Mouse (Mus musculus) hindbrain, postnatal 0 days (tissue): Measurements from ENCODE around the gene Pnkd. TPM values are rescaled to one million over a fixed set of nuclear protein-coding genes. Genes with fewer than 3 reads are reported as not detected.

ENCODE experiments used
- ATAC-seq: fragments of 200-750 bp; cut with Nextera tagmentation; 2 replicates; pipeline ENCODE4 v1.8.0; 2017; ENCODE audit warnings: mild to moderate bottlenecking, moderate TSS enrichment, moderate library complexity
- DNase-seq: peaks from one replicate; pipeline ENCODE4 v3.0.0-alpha.2; 2015; ENCODE audit warnings: low spot score
- H3K27ac ChIP-seq: fragments of 300-500 bp; sonication (generic); 2 replicates; pipeline ENCODE4 v1.5.1; 2014; ENCODE audit warnings: mild to moderate bottlenecking
- H3K27me3 ChIP-seq: fragments of 300-500 bp; sonication (generic); 2 replicates; pipeline ENCODE4 v1.6.1; 2014; ENCODE audit warnings: low read length, mixed read lengths; ENCODE audit not compliant: insufficient read depth
- H3K36me3 ChIP-seq: fragments of 300-500 bp; sonication (generic); 2 replicates; pipeline ENCODE4 v1.6.1; 2014; ENCODE audit warnings: low read length, mixed read lengths; ENCODE audit not compliant: insufficient read depth
- H3K4me1 ChIP-seq: fragments of 300-500 bp; sonication (generic); 2 replicates; pipeline ENCODE4 v1.6.1; 2014; ENCODE audit warnings: antibody characterized with exemption, low read length, mixed read lengths; ENCODE audit not compliant: insufficient read depth
- H3K4me2 ChIP-seq: fragments of 300-500 bp; sonication (generic); 2 replicates; pipeline ENCODE4 v1.6.1; 2014; ENCODE audit warnings: low read depth, mild to moderate bottlenecking, low read length, moderate library complexity, mixed read lengths
- H3K4me3 ChIP-seq: fragments of 300-500 bp; sonication (generic); 2 replicates; pipeline ENCODE4 v1.5.1; 2014; ENCODE audit warnings: low read length
- H3K9ac ChIP-seq: fragments of 300-500 bp; sonication (generic); replicated peaks from 2 replicates; pipeline ENCODE4 v1.6.1; 2014; ENCODE audit warnings: mild to moderate bottlenecking, low read length, moderate library complexity, mixed read lengths
- H3K9me3 ChIP-seq: fragments of 300-500 bp; sonication (generic); 2 replicates; pipeline ENCODE4 v1.6.1; 2016; ENCODE audit warnings: low read length, mixed read lengths
- CTCF ChIP-seq: IDR thresholded peaks from 2 replicates; pipeline ENCODE4 v1.5.1; 2016; ENCODE audit warnings: antibody characterized with exemption, control low read depth, low read depth
- WGBS: fragments of 180-500 bp; shearing (Covaris S2); extraction: QIAGEN DNeasy Blood & Tissue Kit; methylation state at CpG from one replicate; pipeline ENCODE4 v1.1.7; 2014; 5-methylcytosine and 5-hydroxymethylcytosine counted together
- polyA plus RNA-seq: library from polyadenylated mRNA; unstranded; fragments of >200 nt; fragmentation: Nextera tagmentation; extraction: Ambion mirVana; gene quantifications from 2 replicates; pipeline ENCODE4 v1.2.1, GENCODE M21; 2015
- total RNA-seq: library from RNA; depleted of rRNA; stranded (reverse); fragments of >200 nt; gene quantifications from 2 replicates; pipeline ENCODE4 v1.2.3, GENCODE M21; 2014

Pnkd gene
- total and polyA plus RNA-seq, 2 experiments from 2014 or later = 102 to 143 TPM

- no peak overlapping the region for H3K9ac ChIP-seq
- 17% methylated on average over 9 of the region's 9 CpGs for WGBS
Observed at GRCm38 (mm10) chr1:74295456-74296171, 10.9 kb downstream of the Pnkd start.

GRCm38 (mm10) chr1:74296477-74296876 lies 11.7 kb downstream of the Pnkd start:
- no peak overlapping the region for H3K4me3 ChIP-seq
- ATAC-seq (no peak), DNase-seq (no peak)
- H3K9me3 ChIP-seq = no peaks in the 10 kb centered on the region
- H3K9ac ChIP-seq = no peak overlapping the region
- no peak for TF ChIP-seq CTCF
- no peaks in the 10 kb centered on the region; the same call in 1 of the 2 replicates for H3K36me3 ChIP-seq
- WGBS = 55% methylated on average over 6 of the region's 6 CpGs
- no peaks in the 10 kb centered on the region for H3K27me3 ChIP-seq
- H3K4me2 ChIP-seq = peak overlapping the region; percentile 14; the same call in 1 of the 2 replicates
- peak overlapping the region; percentile 84 for H3K27ac ChIP-seq
- H3K4me1 ChIP-seq = peaks cover 33% of the 10 kb centered on the region

More at GRCm38 (mm10) chr1:74295456-74296171, 10.9 kb downstream of the Pnkd start:
- ATAC-seq (peak; percentile 96), DNase-seq (peak; percentile 91)
- H3K36me3 ChIP-seq = no peaks in the 10 kb centered on the region; the same call in none of the 2 replicates
- H3K4me2 ChIP-seq = peak overlapping the region; percentile 14; the same call in 1 of the 2 replicates
- H3K4me1 ChIP-seq = peaks cover 33% of the 10 kb centered on the region
- no peak for TF ChIP-seq CTCF
- H3K27me3 ChIP-seq = no peaks in the 10 kb centered on the region
- H3K27ac ChIP-seq = peak overlapping the region; percentile 84
- no peak overlapping the region for H3K4me3 ChIP-seq
- H3K9me3 ChIP-seq = no peaks in the 10 kb centered on the region

- no peak for TF ChIP-seq CTCF
- Histone ChIP-seq H3K27ac (no peak overlapping the region), H3K27me3 (no peaks in the 10 kb centered on the region), H3K9ac (no peak overlapping the region), H3K4me2 (no peak overlapping the region), H3K4me3 (no peak overlapping the region), H3K4me1 (peaks cover 33% of the 10 kb centered on the region), H3K9me3 (no peaks in the 10 kb centered on the region), H3K36me3 (no peaks in the 10 kb centered on the region; the same call in 1 of the 2 replicates)
- 89% methylated on average over 3 of the region's 3 CpGs for WGBS
- ATAC-seq (no peak), DNase-seq (no peak)
Observed at GRCm38 (mm10) chr1:74297269-74297668, 12.5 kb downstream of the Pnkd start.

- ATAC-seq (no peak), DNase-seq (no peak)
- no peaks in the 10 kb centered on the region for H3K9me3 ChIP-seq
- no peak overlapping the region for H3K4me2 ChIP-seq
- no peaks in the 10 kb centered on the region for H3K27me3 ChIP-seq
- H3K9ac ChIP-seq = 0 out of 2 replicates have a peak overlapping the region, but pooled peaks have one; percentile 3
- H3K27ac ChIP-seq = 0 out of 2 replicates have a peak overlapping the region, but pooled peaks have one; percentile 26
- H3K4me1 ChIP-seq = peaks cover 33% of the 10 kb centered on the region
- H3K4me3 ChIP-seq = no peak overlapping the region
- H3K36me3 ChIP-seq = no peaks in the 10 kb centered on the region
- no peak for TF ChIP-seq CTCF
- 96% methylated on average over 5 of the region's 5 CpGs for WGBS
Observed at GRCm38 (mm10) chr1:74298157-74298750, 13.5 kb downstream of the Pnkd start.

GRCm38 (mm10) chr1:74298996-74299395 lies 14.3 kb downstream of the Pnkd start:
- Histone ChIP-seq H3K9ac (no peak overlapping the region), H3K27me3 (no peaks in the 10 kb centered on the region), H3K4me1 (peaks cover 36% of the 10 kb centered on the region), H3K4me3 (no peak overlapping the region), H3K36me3 (no peaks in the 10 kb centered on the region), H3K27ac (peak overlapping the region; percentile 26; the same call in 1 of the 2 replicates), H3K9me3 (no peaks in the 10 kb centered on the region), H3K4me2 (no peak overlapping the region)
- no peak for TF ChIP-seq CTCF
- ATAC-seq (no peak), DNase-seq (peak; percentile 49)
- 57% methylated on average over 5 of the region's 5 CpGs for WGBS

- Histone ChIP-seq H3K9ac (no peak overlapping the region), H3K36me3 (no peaks in the 10 kb centered on the region), H3K9me3 (no peaks in the 10 kb centered on the region), H3K27ac (no peak overlapping the region), H3K27me3 (no peaks in the 10 kb centered on the region), H3K4me1 (peaks cover 26% of the 10 kb centered on the region), H3K4me2 (no peak overlapping the region), H3K4me3 (no peak overlapping the region)
- ATAC-seq (no peak), DNase-seq (no peak)
- 85% methylated on average over 6 of the region's 6 CpGs for WGBS
- TF ChIP-seq CTCF = no peak
Observed at GRCm38 (mm10) chr1:74300347-74301110, 15.8 kb downstream of the Pnkd start.
